Mouse (Mus musculus) ES-E14 (cell line): ENCODE measurements at regions not wholly inside any gene's neighbourhood (a gene's known extent, or its start where the extent isn't known, plus 50 kb on each side); places are given as distances from the start of the nearest gene placed in this dataset.

ENCODE experiments used
- DNase-seq: peaks from one replicate; pipeline ENCODE4 v3.0.0-alpha.2; 2013; ENCODE audit warnings: low read depth, low spot score
- H3K27ac ChIP-seq: 2 replicates; pipeline ENCODE4 v1.5.1; 2012; ENCODE audit warnings: low read depth, mild to moderate bottlenecking, low read length, moderate library complexity, mixed read lengths; ENCODE audit not compliant: poor library complexity, insufficient read depth, severe bottlenecking
- H3K36me3 ChIP-seq: 2 replicates; pipeline ENCODE4 v1.6.1; 2012; ENCODE audit warnings: mild to moderate bottlenecking, low read length, moderate library complexity, mixed read lengths; ENCODE audit not compliant: control insufficient read depth, poor library complexity, insufficient read depth, severe bottlenecking
- H3K4me1 ChIP-seq, 2 experiments: fragments of 150-350 bp in 1 of 2; sonication (generic) in 1 of 2; 2 replicates each; pipeline ENCODE4 v1.6.1; 2012; ENCODE audit warnings: low read length in 2 of 2, mild to moderate bottlenecking in 1 of 2, mixed read lengths in 1 of 2; ENCODE audit not compliant: control insufficient read depth in 2 of 2, insufficient read depth in 2 of 2, poor library complexity in 1 of 2
- H3K4me3 ChIP-seq, 2 experiments: fragments of 150-350 bp in 1 of 2; sonication (generic) in 1 of 2; 2 replicates each; pipeline ENCODE4 v1.5.1; 2012; ENCODE audit warnings: low read length in 2 of 2, low read depth in 1 of 2, mild to moderate bottlenecking in 1 of 2, mixed read lengths in 1 of 2; ENCODE audit not compliant: insufficient read depth in 1 of 2, poor library complexity in 1 of 2, severe bottlenecking in 1 of 2
- H3K9ac ChIP-seq: 2 replicates; pipeline ENCODE4 v1.6.1; 2012; ENCODE audit warnings: low read depth, mild to moderate bottlenecking, low read length, mixed read lengths; ENCODE audit not compliant: poor library complexity, insufficient read depth, severe bottlenecking
- H3K9me3 ChIP-seq: fragments of 150-350 bp; sonication (generic); 2 replicates; pipeline ENCODE4 v1.6.1; 2012; ENCODE audit warnings: low read depth, mild to moderate bottlenecking, low read length; ENCODE audit not compliant: control insufficient read depth, insufficient read depth
- CHD2 ChIP-seq: IDR thresholded peaks from 2 replicates; pipeline ENCODE4 v1.6.1; 2014; ENCODE audit warnings: mild to moderate bottlenecking, low read depth, low read length, inconsistent platforms
- HCFC1 ChIP-seq: IDR thresholded peaks from 2 replicates; pipeline ENCODE4 v1.6.1; 2012; ENCODE audit warnings: low read length, inconsistent platforms, borderline replicate concordance; ENCODE audit not compliant: insufficient read depth
- MAFK ChIP-seq: IDR thresholded peaks from 2 replicates; pipeline ENCODE4 v1.6.1; 2014; ENCODE audit warnings: mild to moderate bottlenecking, low read depth, low read length, inconsistent platforms; ENCODE audit not compliant: insufficient read depth
- ZC3H11A ChIP-seq: IDR thresholded peaks from 2 replicates; pipeline ENCODE4 v1.6.1; 2012; ENCODE audit warnings: low read depth, mild to moderate bottlenecking, inconsistent platforms, low read length, borderline replicate concordance
- ZNF384 ChIP-seq: IDR thresholded peaks from 2 replicates; pipeline ENCODE4 v1.6.1; 2012; ENCODE audit warnings: low read depth, low read length, inconsistent platforms
- in situ Hi-C, 2 experiments: fragments of 600-800 bp; cut with MboI; formaldehyde crosslinking; loops; one replicate each; pipeline ENCODE4 v1.15.1; 2025; ENCODE audit warnings: low sequenced_read_pairs in 2 of 2, inconsistent platforms in 1 of 2; ENCODE audit not compliant: unreplicated experiment in 2 of 2

DNA sequence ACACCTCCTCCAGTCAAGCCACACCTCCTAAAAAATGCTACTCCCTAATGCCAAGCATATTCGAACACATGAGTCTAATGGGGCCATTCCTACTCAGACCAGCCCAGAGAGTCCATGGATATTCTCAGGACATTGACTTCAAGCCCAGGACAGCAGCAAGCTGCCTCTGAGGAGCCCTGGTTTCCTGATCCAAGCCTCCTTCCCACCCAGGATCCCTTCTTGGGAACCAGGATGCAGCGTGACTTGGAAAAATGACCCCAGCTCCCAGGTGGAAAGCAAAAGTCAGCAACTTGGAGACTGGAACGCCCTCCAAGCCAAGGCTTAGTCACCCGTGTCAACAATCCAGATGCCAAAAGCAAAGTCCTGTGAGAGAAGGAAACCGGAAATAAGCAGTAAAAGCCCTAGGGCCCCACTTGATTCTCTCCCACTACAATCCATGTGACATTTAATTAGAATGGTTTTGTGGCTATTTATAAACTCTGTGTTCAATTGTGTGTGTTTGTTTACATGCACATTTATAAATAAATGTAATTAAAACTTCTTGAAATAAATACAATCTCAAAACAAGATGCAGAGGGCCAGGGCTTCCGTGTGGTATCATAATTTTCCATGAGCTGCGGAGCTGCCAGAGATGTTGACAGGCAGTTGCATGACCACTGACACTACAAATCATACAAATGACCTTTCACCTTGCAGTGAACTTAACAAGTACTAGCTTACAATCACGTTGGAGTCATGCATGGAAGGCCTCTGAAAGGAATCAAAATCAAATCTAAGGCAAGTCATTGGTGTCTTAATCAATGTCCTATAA is 227.2 kb downstream of the Tgfb2 start:
- in situ Hi-C loops = no loop called here
- Histone ChIP-seq H3K4me3 (no peak overlapping the region), H3K27ac (no peak overlapping the region)

GRCm38 (mm10) chr1:186474844-186475243 is 230.9 kb downstream of the Tgfb2 start:
- no peaks in the 10 kb centered on the region for H3K9me3 ChIP-seq
- H3K4me3 ChIP-seq = no peak overlapping the region
- H3K4me1 ChIP-seq = no peaks in the 10 kb centered on the region
- H3K9ac ChIP-seq = no peak overlapping the region
- TF ChIP-seq MAFK (no peak), ZNF384 (no peak), ZC3H11A (no peak), CHD2 (no peak), HCFC1 (no peak)
- no peaks in the 10 kb centered on the region for H3K36me3 ChIP-seq
- H3K27ac ChIP-seq = no peak overlapping the region
- in situ Hi-C loops = loop anchor here in 1 of 2 experiments (25.0 kb wide), 1 partner anchor 237 kb away; the partner anchor contains the start of gene Tgfb2
- DNase-seq = peak; percentile 85

More for the DNA sequence above, 227.2 kb downstream of the Tgfb2 start:
- H3K4me1 ChIP-seq = no peaks in the 10 kb centered on the region
- no peaks in the 10 kb centered on the region for H3K9me3 ChIP-seq
- H3K36me3 ChIP-seq = no peaks in the 10 kb centered on the region
- no peak overlapping the region for H3K9ac ChIP-seq
- TF ChIP-seq HCFC1 (no peak), MAFK (no peak), ZNF384 (no peak), ZC3H11A (no peak), CHD2 (no peak)
- no peak for DNase-seq

GRCm38 (mm10) chr1:186474385-186474784 is 231.4 kb downstream of the Tgfb2 start:
- DNase-seq = no peak
- TF ChIP-seq MAFK (no peak), ZC3H11A (no peak), ZNF384 (no peak), CHD2 (no peak), HCFC1 (no peak)
- H3K9ac ChIP-seq = no peak overlapping the region
- in situ Hi-C loops = loop anchor here in 1 of 2 experiments (25.0 kb wide), 1 partner anchor 238 kb away; the partner anchor contains the start of gene Tgfb2
- H3K9me3 ChIP-seq = no peaks in the 10 kb centered on the region
- no peaks in the 10 kb centered on the region for H3K4me1 ChIP-seq
- no peak overlapping the region for H3K27ac ChIP-seq
- no peak overlapping the region for H3K4me3 ChIP-seq
- H3K36me3 ChIP-seq = no peaks in the 10 kb centered on the region

GRCm38 (mm10) chr1:186472955-186473354 is 232.8 kb downstream of the Tgfb2 start:
- no peak for TF ChIP-seq MAFK
- no peak for TF ChIP-seq CHD2
- in situ Hi-C loops = loop anchor here in 1 of 2 experiments (25.0 kb wide), 1 partner anchor 239 kb away; the partner anchor contains the start of gene Tgfb2
- no peak overlapping the region for H3K4me3 ChIP-seq
- no peaks in the 10 kb centered on the region for H3K4me1 ChIP-seq
- no peaks in the 10 kb centered on the region for H3K9me3 ChIP-seq
- no peak overlapping the region for H3K27ac ChIP-seq
- no peak overlapping the region for H3K9ac ChIP-seq
- H3K36me3 ChIP-seq = no peaks in the 10 kb centered on the region
- DNase-seq = no peak

- Histone ChIP-seq H3K9me3 (no peaks in the 10 kb centered on the region), H3K4me1 (no peaks in the 10 kb centered on the region), H3K27ac (no peak overlapping the region), H3K4me3 (no peak overlapping the region), H3K36me3 (no peaks in the 10 kb centered on the region), H3K9ac (no peak overlapping the region)
- DNase-seq = no peak
- no peak for TF ChIP-seq CHD2
- TF ChIP-seq MAFK = no peak
- TF ChIP-seq HCFC1 = no peak
- no peak for TF ChIP-seq ZNF384
- no peak for TF ChIP-seq ZC3H11A
- in situ Hi-C loops = loop anchor here in 1 of 2 experiments (25.0 kb wide), 1 partner anchor 247 kb away; the partner anchor contains the start of gene Tgfb2
These were observed 240.3 kb downstream of the Tgfb2 start for GRCm38 (mm10) chr1:186465526-186465925.
